11 mouse cellular contexts compared by ENCODE assay signal in genomic region chr16:4717866-4718265, GRCm38 (mm10). TPM values are rescaled to one million over a fixed set of nuclear protein-coding genes. Genes with fewer than 3 reads are reported as not detected.
A peak's percentile ranks its signal among the peaks of the same experiment; 100 is the strongest.
DNase-seq lines count a peak whose midpoint lies in the region; ATAC-seq and TF ChIP-seq lines count a peak whose summit lies in the region.
"Had no signal": no experiment of that assay in that cellular context is flagged by ENCODE, and none has a peak within 500 bp of the region (broad histone marks: within the 10 kb centered on the region; RNA-seq: fewer than 3 reads in every experiment).

No protein-coding gene starts in this region.

- H3K4me1 ChIP-seq in kidney, embryonic 15.5 days = peaks cover 20% of the 10 kb centered on the region
- H3K4me1 ChIP-seq in embryonic facial prominence, embryonic 12.5 days = peaks cover 4% of the 10 kb centered on the region; the same call in 1 of the 2 replicates
- H3K4me1 ChIP-seq in intestine, embryonic 14.5 days (replicated peaks; ENCODE audit: control insufficient read depth, insufficient read depth, low read length) = no peaks in the 10 kb centered on the region; the same call in 1 of the 2 replicates
- no peaks in the 10 kb centered on the region for H3K4me1 ChIP-seq in midbrain, postnatal 0 days (ENCODE audit: insufficient read depth, low read length)

- H3K9me3 ChIP-seq in kidney, embryonic 15.5 days (replicated peaks) = no peaks in the 10 kb centered on the region
- H3K9me3 ChIP-seq in embryonic facial prominence, embryonic 12.5 days = no peaks in the 10 kb centered on the region
- H3K9me3 ChIP-seq in intestine, embryonic 14.5 days (ENCODE audit: control insufficient read depth, low read length) = no peaks in the 10 kb centered on the region
- no peaks in the 10 kb centered on the region for H3K9me3 ChIP-seq in midbrain, postnatal 0 days (ENCODE audit: low read length)

- peak overlapping the region; percentile 61 for H3K4me3 ChIP-seq in kidney, embryonic 15.5 days (replicated peaks)
- H3K4me3 ChIP-seq in embryonic facial prominence, embryonic 12.5 days = peak overlapping the region; percentile 49
- H3K4me3 ChIP-seq in intestine, embryonic 14.5 days (ENCODE audit: low read depth, low read length) = peak overlapping the region; percentile 72
- H3K4me3 ChIP-seq in midbrain, postnatal 0 days (ENCODE audit: low read depth, low read length) = peak overlapping the region; percentile 62; the same call in 1 of the 2 replicates

- ATAC-seq in kidney, embryonic 15.5 days (replicated peaks; ENCODE audit: low FRiP score) = no peak
- ATAC-seq in embryonic facial prominence, embryonic 12.5 days (ENCODE audit: insufficient number of reproducible peaks, insufficient read depth, low FRiP score, low TSS enrichment) = no peak
- no peak for ATAC-seq in intestine, embryonic 14.5 days (replicated peaks; ENCODE audit: low FRiP score, low TSS enrichment, low read depth)
- no peak for ATAC-seq in midbrain, postnatal 0 days (ENCODE audit: low FRiP score)
- ATAC-seq: Patski had no signal

- no peaks in the 10 kb centered on the region for H3K27me3 ChIP-seq in kidney, embryonic 15.5 days
- H3K27me3 ChIP-seq in embryonic facial prominence, embryonic 12.5 days = no peaks in the 10 kb centered on the region
- H3K27me3 ChIP-seq in intestine, embryonic 14.5 days (replicated peaks; ENCODE audit: control insufficient read depth, insufficient read depth, low read length) = no peaks in the 10 kb centered on the region
- H3K27me3 ChIP-seq in midbrain, postnatal 0 days (ENCODE audit: insufficient read depth, low read length) = no peaks in the 10 kb centered on the region
- H3K27me3 ChIP-seq: Patski had no signal

- H3K27ac ChIP-seq in kidney, embryonic 15.5 days = 0 out of 2 replicates have a peak overlapping the region, but pooled peaks have one; percentile 92
- no peak overlapping the region for H3K27ac ChIP-seq in embryonic facial prominence, embryonic 12.5 days
- no peak overlapping the region for H3K27ac ChIP-seq in intestine, embryonic 14.5 days (ENCODE audit: low read depth)
- no peak overlapping the region for H3K27ac ChIP-seq in midbrain, postnatal 0 days (ENCODE audit: low read depth, low read length)

- peak overlapping the region; percentile 69 for H3K9ac ChIP-seq in kidney, embryonic 15.5 days
- peak overlapping the region; percentile 54; the same call in 1 of the 2 replicates for H3K9ac ChIP-seq in embryonic facial prominence, embryonic 12.5 days
- no peak overlapping the region for H3K9ac ChIP-seq in intestine, embryonic 14.5 days (ENCODE audit: low read length)
- no peak overlapping the region for H3K9ac ChIP-seq in midbrain, postnatal 0 days (replicated peaks; ENCODE audit: low read length, poor library complexity, severe bottlenecking)

- TF ChIP-seq CTCF in midbrain, postnatal 0 days (IDR thresholded peaks at IDR 0.05) = no peak

- peaks cover 39% of the 10 kb centered on the region for H3K36me3 ChIP-seq in kidney, embryonic 15.5 days
- peaks cover 37% of the 10 kb centered on the region for H3K36me3 ChIP-seq in embryonic facial prominence, embryonic 12.5 days
- H3K36me3 ChIP-seq in intestine, embryonic 14.5 days (ENCODE audit: control insufficient read depth, insufficient read depth, low read length) = peaks cover 34% of the 10 kb centered on the region
- H3K36me3 ChIP-seq in midbrain, postnatal 0 days (ENCODE audit: insufficient read depth, low read length) = peaks cover 13% of the 10 kb centered on the region

- no peak for DNase-seq in kidney, postnatal 14 days
- no peak for DNase-seq in intestine, embryonic 14.5 days (ENCODE audit: low spot score)
- DNase-seq in midbrain, postnatal 0 days (ENCODE audit: low spot score) = no peak
- no peak for DNase-seq in adrenal gland, postnatal 14 days
- DNase-seq in adrenal gland, postnatal 36 days = no peak
- no peak for DNase-seq in gastrocnemius, postnatal 25 days
- DNase-seq: cerebellum, adult 8-10 months; layer of hippocampus, postnatal 36 days had no signal

- WGBS in kidney, embryonic 15.5 days = 40% methylated on average over 3 of the region's 3 CpGs
- 67% methylated on average over 3 of the region's 3 CpGs for WGBS in embryonic facial prominence, embryonic 12.5 days
- WGBS in intestine, embryonic 14.5 days = 51% methylated on average over 3 of the region's 3 CpGs
- WGBS in midbrain, postnatal 0 days = 75% methylated on average over 3 of the region's 3 CpGs

- peak overlapping the region; percentile 81 for H3K4me2 ChIP-seq in kidney, embryonic 15.5 days
- peak overlapping the region; percentile 55 for H3K4me2 ChIP-seq in embryonic facial prominence, embryonic 12.5 days (replicated peaks)
- peak overlapping the region; percentile 67 for H3K4me2 ChIP-seq in intestine, embryonic 14.5 days (ENCODE audit: low read length)
- peak overlapping the region; percentile 73 for H3K4me2 ChIP-seq in midbrain, postnatal 0 days (ENCODE audit: low read depth, low read length, poor library complexity, severe bottlenecking)

RNA-seq across cellular contexts. Expression of gene Nmral1, which starts 1.3 kb away (rescaled TPM):
- polyA plus RNA-seq in kidney, embryonic 15.5 days (2015; fragmentation: Nextera tagmentation; extraction: Ambion mirVana) = 98.2 and 99.8 TPM in 2 replicates
- 124 and 135 TPM in 2 replicates for polyA plus RNA-seq in embryonic facial prominence, embryonic 12.5 days (2016; fragmentation: Nextera tagmentation; extraction: Ambion mirVana)
- 73.4 and 79.4 TPM in 2 replicates for polyA plus RNA-seq in intestine, embryonic 14.5 days (2014; fragmentation: Nextera tagmentation; extraction: Ambion mirVana)
- 27.5 and 33.5 TPM in 2 replicates for total RNA-seq in midbrain, postnatal 0 days (2014; rRNA removed)
- 37.1 and 41.2 TPM in 2 replicates for polyA plus RNA-seq in midbrain, postnatal 0 days (2015; fragmentation: Nextera tagmentation; extraction: Ambion mirVana)
- total RNA-seq in adrenal gland, postnatal 14 days (2021) = 7.2 and 11.0 TPM in 2 replicates
- total RNA-seq in adrenal gland, postnatal 36 days (2021) = 1 to 10 TPM; 3.9 to 4.0 TPM
- 1 to 10 TPM; 1.7 to 3.8 TPM for total RNA-seq in gastrocnemius, postnatal 25 days (2021)

RNA-seq across cellular contexts. Expression of gene Hmox2, which starts 8.3 kb away (rescaled TPM):
- polyA plus RNA-seq in kidney, embryonic 15.5 days (2015; fragmentation: Nextera tagmentation; extraction: Ambion mirVana) = 106 and 111 TPM in 2 replicates
- polyA plus RNA-seq in embryonic facial prominence, embryonic 12.5 days (2016; fragmentation: Nextera tagmentation; extraction: Ambion mirVana) = 102 and 105 TPM in 2 replicates
- polyA plus RNA-seq in intestine, embryonic 14.5 days (2014; fragmentation: Nextera tagmentation; extraction: Ambion mirVana) = 94.7 and 97.6 TPM in 2 replicates
- total RNA-seq in midbrain, postnatal 0 days (2014; rRNA removed) = 37.9 and 43.2 TPM in 2 replicates
- 92.7 and 102 TPM in 2 replicates for polyA plus RNA-seq in midbrain, postnatal 0 days (2015; fragmentation: Nextera tagmentation; extraction: Ambion mirVana)
- total RNA-seq in adrenal gland, postnatal 14 days (2021) = 93.2 and 99.1 TPM in 2 replicates
- 100 to 1,000 TPM in 1 of 2 experiments, 10 to 100 TPM in 1; 57.3 to 106 TPM for total RNA-seq in adrenal gland, postnatal 36 days (2021)
- total RNA-seq in gastrocnemius, postnatal 25 days (2021) = 10 to 100 TPM; 31.3 to 34.5 TPM

RNA-seq across cellular contexts. Expression of gene Coro7, which starts 38.3 kb away (rescaled TPM):
- polyA plus RNA-seq in kidney, embryonic 15.5 days (2015; fragmentation: Nextera tagmentation; extraction: Ambion mirVana) = 19.8 and 22.0 TPM in 2 replicates
- 18.2 and 23.1 TPM in 2 replicates for polyA plus RNA-seq in embryonic facial prominence, embryonic 12.5 days (2016; fragmentation: Nextera tagmentation; extraction: Ambion mirVana)
- polyA plus RNA-seq in intestine, embryonic 14.5 days (2014; fragmentation: Nextera tagmentation; extraction: Ambion mirVana) = 17.8 and 19.3 TPM in 2 replicates
- total RNA-seq in midbrain, postnatal 0 days (2014; rRNA removed) = 31.1 and 39.8 TPM in 2 replicates
- 28.7 and 31.9 TPM in 2 replicates for polyA plus RNA-seq in midbrain, postnatal 0 days (2015; fragmentation: Nextera tagmentation; extraction: Ambion mirVana)
- 33.6 and 38.7 TPM in 2 replicates for total RNA-seq in adrenal gland, postnatal 14 days (2021)
- 10 to 100 TPM; 24.6 to 25.1 TPM for total RNA-seq in adrenal gland, postnatal 36 days (2021)
- 10 to 100 TPM; 12.9 to 19.0 TPM for total RNA-seq in gastrocnemius, postnatal 25 days (2021)

Comparison
In these comparisons a context has a peak if more than half of its experiments do, and no peak if none do; other contexts are left out.
1. H3K9ac ChIP-seq: peak in kidney, embryonic 15.5 days (single experiment) and embryonic facial prominence, embryonic 12.5 days (single experiment); none in intestine, embryonic 14.5 days (single experiment) and midbrain, postnatal 0 days (single experiment).
2. Peak in every context shown above with its lines, with median percentiles within 50 percentile points of each other: H3K4me2 ChIP-seq and H3K4me3 ChIP-seq.